Mouse (Mus musculus): ENCODE measurements around the gene Prokr1. TPM values are rescaled to one million over a fixed set of nuclear protein-coding genes. Genes with fewer than 3 reads are reported as not detected.

Prokr1 gene
- polyA plus RNA-seq, 2 experiments = 2.9 to 4.9 TPM

- no peaks in the 10 kb centered on the region for H3K9me3 ChIP-seq (ENCODE audit: control insufficient read depth, low read length)
- TF ChIP-seq CTCF (IDR thresholded peaks at IDR 0.05; ENCODE audit: low read depth) (no peak), EP300 (IDR thresholded peaks at IDR 0.05; ENCODE audit: low read depth) (no peak)
- DNase-seq (ENCODE audit: low read depth in 3 of 3, low spot score in 3 of 3) = no peak
- H3K27ac ChIP-seq = no peak overlapping the region
- WGBS (ENCODE audit: insufficient replicate concordance) = 37% methylated on average over 9 of the region's 9 CpGs
- H3K36me3 ChIP-seq (replicated peaks; ENCODE audit: control insufficient read depth, insufficient read depth, low read depth) = no peaks in the 10 kb centered on the region
- H3K27me3 ChIP-seq (ENCODE audit: control insufficient read depth, insufficient read depth, low read length) = peaks cover 9% of the 10 kb centered on the region
- H3K4me2 ChIP-seq (ENCODE audit: low read depth) = 0 out of 2 replicates have a peak overlapping the region, but pooled peaks have one; percentile 20
- H3K9ac ChIP-seq (replicated peaks) = no peak overlapping the region
- H3K4me3 ChIP-seq (ENCODE audit: insufficient read depth in 1 of 2, low read depth in 2 of 2, low read length in 2 of 2) = no peak overlapping the region
- H3K4me1 ChIP-seq (replicated peaks; ENCODE audit: control insufficient read depth in 2 of 2, insufficient read depth in 2 of 2, low read length in 1 of 2) = peaks cover 6 to 13% of the 10 kb centered on the region in 2 experiments; a peak in 2 of 4 replicates
- ATAC-seq (ENCODE audit: insufficient read depth) = no peak
Observed at GRCm38 (mm10) chr6:87534855-87535575, 55.5 kb downstream of the Prokr1 start.

GRCm38 (mm10) chr6:87532953-87533710 lies 57.4 kb downstream of the Prokr1 start, which contains the start of gene Arhgap25:
Gene Arhgap25 (minus strand): TSS chr6:87533259.
- ATAC-seq (ENCODE audit: insufficient read depth) (no peak), DNase-seq (ENCODE audit: low read depth in 3 of 3, low spot score in 3 of 3) (no peak)
- WGBS (ENCODE audit: insufficient replicate concordance) = 24% methylated on average over 14 of the region's 14 CpGs
- H3K9me3 ChIP-seq (ENCODE audit: control insufficient read depth, low read length) = no peaks in the 10 kb centered on the region
- no peak within 1 kb of the TSS; the same call in 1 of the 2 replicates for H3K4me2 ChIP-seq (ENCODE audit: low read depth)
- H3K4me1 ChIP-seq (replicated peaks; ENCODE audit: control insufficient read depth in 2 of 2, insufficient read depth in 2 of 2, low read length in 1 of 2) = peaks cover 20 to 25% of the 10 kb centered on the region in 2 experiments
- H3K4me3 ChIP-seq (ENCODE audit: insufficient read depth in 1 of 2, low read depth in 2 of 2, low read length in 2 of 2) = peak within 1 kb of the TSS in 1 of 2 experiments; percentile 22; a peak in 1 of 4 replicates
- no peak for TF ChIP-seq CTCF (IDR thresholded peaks at IDR 0.05; ENCODE audit: low read depth)
- no peak for TF ChIP-seq EP300 (IDR thresholded peaks at IDR 0.05; ENCODE audit: low read depth)
- no peak within 1 kb of the TSS for H3K27ac ChIP-seq
- H3K9ac ChIP-seq (replicated peaks) = 0 out of 2 replicates have a peak within 1 kb of the TSS, but pooled peaks have one; percentile 18
- H3K27me3 ChIP-seq (ENCODE audit: control insufficient read depth, insufficient read depth, low read length) = peaks cover 2% of the 10 kb centered on the region; the same call in 1 of the 2 replicates
- H3K36me3 ChIP-seq (replicated peaks; ENCODE audit: control insufficient read depth, insufficient read depth, low read depth) = no peaks in the 10 kb centered on the region

GRCm38 (mm10) chr6:87531456-87532015 lies 59.0 kb downstream of the Prokr1 start:
- ATAC-seq (ENCODE audit: insufficient read depth) (no peak), DNase-seq (ENCODE audit: low read depth in 3 of 3, low spot score in 3 of 3) (no peak)
- Histone ChIP-seq H3K4me1 (replicated peaks; ENCODE audit: control insufficient read depth in 2 of 2, insufficient read depth in 2 of 2, low read length in 1 of 2) (peaks cover 34 to 39% of the 10 kb centered on the region in 2 experiments), H3K27ac (no peak overlapping the region), H3K4me2 (ENCODE audit: low read depth) (peak overlapping the region; percentile 17; the same call in 1 of the 2 replicates), H3K27me3 (ENCODE audit: control insufficient read depth, insufficient read depth, low read length) (no peaks in the 10 kb centered on the region), H3K36me3 (replicated peaks; ENCODE audit: control insufficient read depth, insufficient read depth, low read depth) (no peaks in the 10 kb centered on the region), H3K9ac (replicated peaks) (no peak overlapping the region), H3K9me3 (ENCODE audit: control insufficient read depth, low read length) (no peaks in the 10 kb centered on the region), H3K4me3 (ENCODE audit: insufficient read depth in 1 of 2, low read depth in 2 of 2, low read length in 2 of 2) (no peak overlapping the region)
- TF ChIP-seq CTCF (IDR thresholded peaks at IDR 0.05; ENCODE audit: low read depth) (no peak), EP300 (IDR thresholded peaks at IDR 0.05; ENCODE audit: low read depth) (no peak)
- 55% methylated on average over 2 of the region's 2 CpGs for WGBS (ENCODE audit: insufficient replicate concordance)

GRCm38 (mm10) chr6:87530386-87530785 lies 60.2 kb downstream of the Prokr1 start:
- WGBS (ENCODE audit: insufficient replicate concordance) = 58% methylated on average over 2 of the region's 2 CpGs
- Histone ChIP-seq H3K27me3 (ENCODE audit: control insufficient read depth, insufficient read depth, low read length) (no peaks in the 10 kb centered on the region), H3K4me1 (replicated peaks; ENCODE audit: control insufficient read depth in 2 of 2, insufficient read depth in 2 of 2, low read length in 1 of 2) (peaks cover 34 to 40% of the 10 kb centered on the region in 2 experiments), H3K27ac (no peak overlapping the region), H3K4me2 (ENCODE audit: low read depth) (no peak overlapping the region), H3K9ac (replicated peaks) (no peak overlapping the region), H3K4me3 (ENCODE audit: insufficient read depth in 1 of 2, low read depth in 2 of 2, low read length in 2 of 2) (no peak overlapping the region), H3K9me3 (ENCODE audit: control insufficient read depth, low read length) (no peaks in the 10 kb centered on the region), H3K36me3 (replicated peaks; ENCODE audit: control insufficient read depth, insufficient read depth, low read depth) (no peaks in the 10 kb centered on the region)
- no peak for ATAC-seq (ENCODE audit: insufficient read depth)
- TF ChIP-seq CTCF (IDR thresholded peaks at IDR 0.05; ENCODE audit: low read depth) (no peak), EP300 (IDR thresholded peaks at IDR 0.05; ENCODE audit: low read depth) (no peak)
- DNase-seq (ENCODE audit: low read depth in 3 of 3, low spot score in 3 of 3) = no peak

Other genes starting within 250 kb of the Prokr1 start
- gene Gkn1, start 239.8 kb downstream of the Prokr1 start, polyA plus RNA-seq (2012; rRNA removed) = not detected in 2 replicates
- not detected in 2 replicates for gene Gkn1, start 239.8 kb downstream of the Prokr1 start, polyA plus RNA-seq (2014; fragmentation: Nextera tagmentation; extraction: Ambion mirVana)
- gene Gkn2, start 217.4 kb downstream of the Prokr1 start, polyA plus RNA-seq (2012; rRNA removed) = not detected in 2 replicates
- gene Gkn2, start 217.4 kb downstream of the Prokr1 start, polyA plus RNA-seq (2014; fragmentation: Nextera tagmentation; extraction: Ambion mirVana) = not detected in 2 replicates
- 0.03 and 0.08 TPM in 2 replicates for gene Gkn3, start 201.8 kb downstream of the Prokr1 start, polyA plus RNA-seq (2012; rRNA removed)
- not detected in 2 replicates for gene Gkn3, start 201.8 kb downstream of the Prokr1 start, polyA plus RNA-seq (2014; fragmentation: Nextera tagmentation; extraction: Ambion mirVana)
- 0.60 and 0.65 TPM in 2 replicates for gene Bmp10, start 161.7 kb downstream of the Prokr1 start, polyA plus RNA-seq (2012; rRNA removed)
- 0.15 and 0.18 TPM in 2 replicates for gene Bmp10, start 161.7 kb downstream of the Prokr1 start, polyA plus RNA-seq (2014; fragmentation: Nextera tagmentation; extraction: Ambion mirVana)
- gene Arhgap25, start 57.5 kb downstream of the Prokr1 start, polyA plus RNA-seq (2012; rRNA removed) = 1.2 and 1.5 TPM in 2 replicates
- gene Arhgap25, start 57.5 kb downstream of the Prokr1 start, polyA plus RNA-seq (2014; fragmentation: Nextera tagmentation; extraction: Ambion mirVana) = 2.3 and 2.6 TPM in 2 replicates
- gene Aplf, start 81.5 kb upstream of the Prokr1 start, polyA plus RNA-seq (2012; rRNA removed) = 6.6 and 9.5 TPM in 2 replicates
- gene Aplf, start 81.5 kb upstream of the Prokr1 start, polyA plus RNA-seq (2014; fragmentation: Nextera tagmentation; extraction: Ambion mirVana) = 16.5 and 17.9 TPM in 2 replicates
- gene Efcc1, start 140.1 kb upstream of the Prokr1 start, polyA plus RNA-seq (2012; rRNA removed) = 0.09 and 0.16 TPM in 2 replicates
- gene Efcc1, start 140.1 kb upstream of the Prokr1 start, polyA plus RNA-seq (2014; fragmentation: Nextera tagmentation; extraction: Ambion mirVana) = 0.17 and 0.27 TPM in 2 replicates
- gene Gp9, start 187.3 kb upstream of the Prokr1 start, polyA plus RNA-seq (2012; rRNA removed) = 35.1 and 62.4 TPM in 2 replicates
- gene Gp9, start 187.3 kb upstream of the Prokr1 start, polyA plus RNA-seq (2014; fragmentation: Nextera tagmentation; extraction: Ambion mirVana) = 29.1 and 35.2 TPM in 2 replicates
- gene Rab43, start 221.4 kb upstream of the Prokr1 start, polyA plus RNA-seq (2012; rRNA removed) = 21.9 and 27.8 TPM in 2 replicates
- gene Rab43, start 221.4 kb upstream of the Prokr1 start, polyA plus RNA-seq (2014; fragmentation: Nextera tagmentation; extraction: Ambion mirVana) = 25.9 and 34.1 TPM in 2 replicates
- 0.28 and 3.2 TPM in 2 replicates for gene Gm45140, start 245.1 kb upstream of the Prokr1 start, polyA plus RNA-seq (2012; rRNA removed)
- 3.6 and 3.7 TPM in 2 replicates for gene Gm45140, start 245.1 kb upstream of the Prokr1 start, polyA plus RNA-seq (2014; fragmentation: Nextera tagmentation; extraction: Ambion mirVana)
- gene Isy1, start 248.1 kb upstream of the Prokr1 start, polyA plus RNA-seq (2012; rRNA removed) = 4.9 and 16.9 TPM in 2 replicates
- 33.7 and 34.0 TPM in 2 replicates for gene Isy1, start 248.1 kb upstream of the Prokr1 start, polyA plus RNA-seq (2014; fragmentation: Nextera tagmentation; extraction: Ambion mirVana)

All from liver, embryonic 14.5 days (tissue).